Mouse (Mus musculus) liver, embryonic 14.5 days (tissue): ENCODE measurements around the gene Rimklb. TPM values are rescaled to one million over a fixed set of nuclear protein-coding genes. Genes with fewer than 3 reads are reported as not detected.

Source experiments
- ATAC-seq: fragments of 200-750 bp; cut with Nextera tagmentation; 2 replicates; pipeline ENCODE4 v1.8.0; 2017; ENCODE audit warnings: moderate number of reproducible peaks, mild to moderate bottlenecking, moderate library complexity; ENCODE audit not compliant: insufficient read depth
- DNase-seq, 3 experiments: peaks; one replicate each; pipeline ENCODE4 v3.0.0-alpha.2; 2012 to 2013; ENCODE audit warnings: low read depth in 3 of 3, low spot score in 3 of 3
- H3K27ac ChIP-seq: fragments of 300-500 bp; sonication (generic); 2 replicates; pipeline ENCODE4 v1.5.1; 2014; ENCODE audit warnings: moderate library complexity, mild to moderate bottlenecking, control low read depth, inconsistent platforms
- H3K27me3 ChIP-seq: fragments of 300-500 bp; sonication (generic); 2 replicates; pipeline ENCODE4 v1.6.1; 2014; ENCODE audit warnings: mild to moderate bottlenecking, low read length, moderate library complexity; ENCODE audit not compliant: control insufficient read depth, insufficient read depth
- H3K36me3 ChIP-seq: fragments of 300-500 bp; sonication (generic); replicated peaks from 2 replicates; pipeline ENCODE4 v1.6.1; 2014; ENCODE audit warnings: low read depth; ENCODE audit not compliant: control insufficient read depth, insufficient read depth
- H3K4me1 ChIP-seq, 2 experiments: fragments of 200-500 bp in 1 of 2; fragments of 300-500 bp in 1 of 2; sonication (generic) in 1 of 2; replicated peaks; 2 replicates each; pipeline ENCODE4 v1.6.1; 2012 to 2014; ENCODE audit warnings: antibody characterized with exemption in 1 of 2, inconsistent platforms in 1 of 2, low read length in 1 of 2; ENCODE audit not compliant: control insufficient read depth in 2 of 2, insufficient read depth in 2 of 2
- H3K4me2 ChIP-seq: fragments of 300-500 bp; sonication (generic); 2 replicates; pipeline ENCODE4 v1.6.1; 2014; ENCODE audit warnings: low read depth, mild to moderate bottlenecking, control low read depth, moderate library complexity
- H3K4me3 ChIP-seq, 2 experiments: fragments of 200-500 bp in 1 of 2; fragments of 300-500 bp in 1 of 2; sonication (generic) in 1 of 2; 2 replicates each; pipeline ENCODE4 v1.5.1; 2012 to 2014; ENCODE audit warnings: low read depth in 2 of 2, low read length in 2 of 2, mild to moderate bottlenecking in 2 of 2, control low read depth in 1 of 2, inconsistent platforms in 1 of 2, moderate library complexity in 1 of 2; ENCODE audit not compliant: insufficient read depth in 1 of 2
- H3K9ac ChIP-seq: fragments of 300-500 bp; sonication (generic); replicated peaks from 2 replicates; pipeline ENCODE4 v1.6.1; 2014; ENCODE audit warnings: mild to moderate bottlenecking, control low read depth, moderate library complexity
- H3K9me3 ChIP-seq: fragments of 300-500 bp; sonication (generic); 2 replicates; pipeline ENCODE4 v1.6.1; 2016; ENCODE audit warnings: low read length, mixed read lengths; ENCODE audit not compliant: control insufficient read depth
- CTCF ChIP-seq: IDR thresholded peaks from 2 replicates; pipeline ENCODE4 v1.5.1; 2016; ENCODE audit warnings: antibody characterized with exemption, low read depth, control low read depth
- EP300 ChIP-seq: IDR thresholded peaks from 2 replicates; pipeline ENCODE4 v1.6.1; 2016; ENCODE audit warnings: antibody characterized with exemption, low read depth
- WGBS: fragments of 180-500 bp; shearing (Covaris S2); extraction: QIAGEN DNeasy Blood & Tissue Kit; methylation state at CpG from one replicate; pipeline ENCODE4 v1.1.7; 2014; ENCODE audit not compliant: insufficient replicate concordance; 5-methylcytosine and 5-hydroxymethylcytosine counted together
- polyA plus RNA-seq, 2 experiments: library from polyadenylated mRNA; depleted of rRNA in 1 of 2; stranded (reverse) in 1 of 2; unstranded in 1 of 2; fragments of >200 nt; fragmentation: Nextera tagmentation in 1 of 2; extraction: Ambion mirVana in 1 of 2; gene quantifications; 2 replicates each; pipeline versions ENCODE4 v1.2.1 to v1.2.3; 2012 to 2014

The Rimklb gene
- polyA plus RNA-seq, 2 experiments: 0.74 to 1.1 TPM

GRCm38 (mm10) chr6:122470240-122470639 lies 28.3 kb downstream of the Rimklb start:
- H3K9ac ChIP-seq: no peak overlapping the region
- no peak overlapping the region for H3K4me2 ChIP-seq
- H3K9me3 ChIP-seq: no peaks in the 10 kb centered on the region
- no peak for DNase-seq
- 20% methylated on average over 2 of the region's 2 CpGs for WGBS
- no peak overlapping the region for H3K27ac ChIP-seq
- H3K4me1 ChIP-seq: peaks cover 0 to 10% of the 10 kb centered on the region in 2 experiments; a peak in 2 of 4 replicates
- H3K36me3 ChIP-seq: no peaks in the 10 kb centered on the region
- TF ChIP-seq EP300 (no peak), CTCF (no peak)
- H3K4me3 ChIP-seq: no peak overlapping the region
- no peaks in the 10 kb centered on the region for H3K27me3 ChIP-seq
- ATAC-seq: no peak

GRCm38 (mm10) chr6:122469030-122469640 lies 29.4 kb downstream of the Rimklb start:
- Histone ChIP-seq H3K27ac (no peak overlapping the region), H3K36me3 (no peaks in the 10 kb centered on the region), H3K4me1 (peaks cover 0 to 10% of the 10 kb centered on the region in 2 experiments; a peak in 2 of 4 replicates), H3K9ac (no peak overlapping the region), H3K9me3 (no peaks in the 10 kb centered on the region), H3K4me3 (no peak overlapping the region), H3K4me2 (no peak overlapping the region), H3K27me3 (no peaks in the 10 kb centered on the region)
- WGBS: 68% methylated on average over 15 of the region's 15 CpGs
- no peak for DNase-seq
- peak; percentile 70; the same call in 1 of the 2 replicates for ATAC-seq
- TF ChIP-seq CTCF (no peak), EP300 (no peak)

GRCm38 (mm10) chr6:122466092-122466713 lies 32.4 kb downstream of the Rimklb start:
- no peak overlapping the region for H3K4me2 ChIP-seq
- 55% methylated on average over 3 of the region's 3 CpGs for WGBS
- no peaks in the 10 kb centered on the region for H3K9me3 ChIP-seq
- H3K9ac ChIP-seq: no peak overlapping the region
- TF ChIP-seq CTCF: no peak
- H3K27ac ChIP-seq: no peak overlapping the region
- DNase-seq: no peak
- H3K4me1 ChIP-seq: peaks cover 0 to 10% of the 10 kb centered on the region in 2 experiments; a peak in 2 of 4 replicates
- ATAC-seq: no peak
- H3K27me3 ChIP-seq: no peaks in the 10 kb centered on the region
- H3K4me3 ChIP-seq: no peak overlapping the region
- H3K36me3 ChIP-seq: no peaks in the 10 kb centered on the region

- 63% methylated on average over 8 of the region's 8 CpGs for WGBS
- no peaks in the 10 kb centered on the region for H3K36me3 ChIP-seq
- DNase-seq (no peak), ATAC-seq (no peak)
- H3K9me3 ChIP-seq: no peaks in the 10 kb centered on the region
- no peak overlapping the region for H3K4me2 ChIP-seq
- H3K9ac ChIP-seq: no peak overlapping the region
- no peak overlapping the region for H3K4me3 ChIP-seq
- H3K27me3 ChIP-seq: no peaks in the 10 kb centered on the region; the same call in 1 of the 2 replicates
- peaks cover 0 to 2% of the 10 kb centered on the region in 2 experiments; a peak in 1 of 4 replicates for H3K4me1 ChIP-seq
- H3K27ac ChIP-seq: no peak overlapping the region
- TF ChIP-seq EP300 (no peak), CTCF (no peak)
These were observed 39.4 kb downstream of the Rimklb start for GRCm38 (mm10) chr6:122458946-122459693.

- ATAC-seq: no peak
- no peak for TF ChIP-seq CTCF
- no peak for TF ChIP-seq EP300
- WGBS: 70% methylated on average over 7 of the region's 7 CpGs
These were observed 50.7 kb downstream of the Rimklb start for GRCm38 (mm10) chr6:122447848-122448247.

More at GRCm38 (mm10) chr6:122447848-122448247, 50.7 kb downstream of the Rimklb start:
- no peak for DNase-seq
- Histone ChIP-seq H3K4me2 (no peak overlapping the region), H3K9me3 (no peaks in the 10 kb centered on the region), H3K27me3 (no peaks in the 10 kb centered on the region), H3K4me3 (no peak overlapping the region), H3K36me3 (no peaks in the 10 kb centered on the region), H3K4me1 (no peaks in the 10 kb centered on the region), H3K9ac (no peak overlapping the region), H3K27ac (no peak overlapping the region)
